ENCODE assay signal across 8 mouse cellular contexts in genomic region chr7:45182199-45182601, GRCm38 (mm10). TPM values are rescaled to one million over a fixed set of nuclear protein-coding genes. Genes with fewer than 3 reads are reported as not detected.
A peak's percentile ranks its signal among the peaks of the same experiment; 100 is the strongest.
DNase-seq lines count a peak whose midpoint lies in the region; ATAC-seq and TF ChIP-seq lines count a peak whose summit lies in the region.

No protein-coding gene starts in this region.

- peak; percentile 85 for DNase-seq in layer of hippocampus, adult 11-12 months (ENCODE audit: low spot score)
- DNase-seq in layer of hippocampus, adult 9-10 months (ENCODE audit: low spot score), result no peak
- peak; percentile 89 to 94 for DNase-seq in heart, adult 18-20 months
- DNase-seq in kidney, adult 18-20 months, result peak; percentile 88
- peak; percentile 75 to 84 for DNase-seq in spleen, adult 2 months (ENCODE audit: low read depth in 1 of 2, low spot score in 2 of 2)

- ATAC-seq in embryonic facial prominence, embryonic 13.5 days (ENCODE audit: insufficient number of reproducible peaks, insufficient read depth, low FRiP score, low TSS enrichment, low read depth), result peak; percentile 73
- ATAC-seq in limb, embryonic 12.5 days (ENCODE audit: insufficient number of reproducible peaks, insufficient read depth, low FRiP score, low TSS enrichment, low read depth), result peak; percentile 89
- peak; percentile 84 for ATAC-seq in midbrain, embryonic 15.5 days (replicated peaks)

- no peak for TF ChIP-seq CTCF in spleen, adult 2 months (IDR thresholded peaks at IDR 0.05; ENCODE audit: extremely low read depth, insufficient read depth, insufficient read length, insufficient replicate concordance)

- TF ChIP-seq POLR2A in spleen, adult 2 months (IDR thresholded peaks at IDR 0.05; ENCODE audit: low read depth, low read length), result no peak

- peak overlapping the region; percentile 58 for H3K9ac ChIP-seq in embryonic facial prominence, embryonic 13.5 days
- peak overlapping the region; percentile 52; the same call in 1 of the 2 replicates for H3K9ac ChIP-seq in limb, embryonic 12.5 days (replicated peaks)
- H3K9ac ChIP-seq in midbrain, embryonic 15.5 days, result peak overlapping the region; percentile 25; the same call in 1 of the 2 replicates

- peak overlapping the region; percentile 36 for H3K4me3 ChIP-seq in embryonic facial prominence, embryonic 13.5 days
- H3K4me3 ChIP-seq in limb, embryonic 12.5 days (replicated peaks), result peak overlapping the region; percentile 25
- peak overlapping the region; percentile 37 for H3K4me3 ChIP-seq in midbrain, embryonic 15.5 days
- H3K4me3 ChIP-seq in spleen, adult 2 months (ENCODE audit: extremely low read depth, insufficient read depth, insufficient read length), result peak overlapping the region; percentile 38; the same call in 1 of the 2 replicates

- peak overlapping the region; percentile 61 for H3K4me2 ChIP-seq in embryonic facial prominence, embryonic 13.5 days
- peak overlapping the region; percentile 56 for H3K4me2 ChIP-seq in limb, embryonic 12.5 days
- H3K4me2 ChIP-seq in midbrain, embryonic 15.5 days, result peak overlapping the region; percentile 62

- under 1% methylated on average over 34 of the region's 34 CpGs for WGBS in embryonic facial prominence, embryonic 13.5 days
- under 1% methylated on average over 34 of the region's 34 CpGs for WGBS in limb, embryonic 12.5 days
- under 1% methylated on average over 34 of the region's 34 CpGs for WGBS in midbrain, embryonic 15.5 days
- WGBS in spleen, adult 2 months, result under 1% methylated on average over 34 of the region's 34 CpGs

- H3K27ac ChIP-seq in embryonic facial prominence, embryonic 13.5 days, result no peak overlapping the region
- H3K27ac ChIP-seq in limb, embryonic 12.5 days, result no peak overlapping the region
- no peak overlapping the region for H3K27ac ChIP-seq in midbrain, embryonic 15.5 days
- H3K27ac ChIP-seq in spleen, adult 2 months (ENCODE audit: insufficient read depth, low read length), result no peak overlapping the region

- H3K27me3 ChIP-seq in embryonic facial prominence, embryonic 13.5 days, result peaks cover 99% of the 10 kb centered on the region
- peaks cover 99% of the 10 kb centered on the region for H3K27me3 ChIP-seq in limb, embryonic 12.5 days
- peaks cover 85% of the 10 kb centered on the region for H3K27me3 ChIP-seq in midbrain, embryonic 15.5 days (replicated peaks)
- H3K27me3 ChIP-seq in spleen, adult 2 months (ENCODE audit: control insufficient read depth, insufficient read depth, low read length), result peaks cover 21% of the 10 kb centered on the region

- H3K4me1 ChIP-seq in embryonic facial prominence, embryonic 13.5 days, result peaks cover 10% of the 10 kb centered on the region; the same call in 1 of the 2 replicates
- peaks cover 23% of the 10 kb centered on the region for H3K4me1 ChIP-seq in limb, embryonic 12.5 days (replicated peaks)
- peaks cover 24% of the 10 kb centered on the region for H3K4me1 ChIP-seq in midbrain, embryonic 15.5 days
- peaks cover 4% of the 10 kb centered on the region; the same call in 1 of the 2 replicates for H3K4me1 ChIP-seq in spleen, adult 2 months (ENCODE audit: control insufficient read depth, insufficient read depth, insufficient read length)

- no peaks in the 10 kb centered on the region for H3K9me3 ChIP-seq in embryonic facial prominence, embryonic 13.5 days
- no peaks in the 10 kb centered on the region; the same call in 1 of the 2 replicates for H3K9me3 ChIP-seq in limb, embryonic 12.5 days
- no peaks in the 10 kb centered on the region for H3K9me3 ChIP-seq in midbrain, embryonic 15.5 days

- no peaks in the 10 kb centered on the region for H3K36me3 ChIP-seq in embryonic facial prominence, embryonic 13.5 days
- no peaks in the 10 kb centered on the region for H3K36me3 ChIP-seq in limb, embryonic 12.5 days
- no peaks in the 10 kb centered on the region for H3K36me3 ChIP-seq in midbrain, embryonic 15.5 days (replicated peaks)
- H3K36me3 ChIP-seq in spleen, adult 2 months (ENCODE audit: control insufficient read depth, insufficient read depth, low read length), result no peaks in the 10 kb centered on the region

RNA-seq across cellular contexts. Expression of gene Pth2, which starts 1.4 kb away (rescaled TPM):
- polyA plus RNA-seq in embryonic facial prominence, embryonic 13.5 days (2015; fragmentation: Nextera tagmentation; extraction: Ambion mirVana), result not detected in 2 replicates
- total RNA-seq in heart, adult 18-20 months (2021), result not detected
- not detected in 2 replicates for polyA plus RNA-seq in limb, embryonic 12.5 days (2016; fragmentation: Nextera tagmentation; extraction: Ambion mirVana)
- 0.68 and 0.93 TPM in 2 replicates for polyA plus RNA-seq in midbrain, embryonic 15.5 days (2015; fragmentation: Nextera tagmentation; extraction: Ambion mirVana)
- not detected in 2 replicates for polyA plus RNA-seq in spleen, adult 2 months (2012; rRNA removed)

RNA-seq across cellular contexts. Expression of gene Gfy, which starts 2.8 kb away (rescaled TPM):
- 1.8 and 2.6 TPM in 2 replicates for polyA plus RNA-seq in embryonic facial prominence, embryonic 13.5 days (2015; fragmentation: Nextera tagmentation; extraction: Ambion mirVana)
- not detected for total RNA-seq in heart, adult 18-20 months (2021)
- not detected in 2 replicates for polyA plus RNA-seq in limb, embryonic 12.5 days (2016; fragmentation: Nextera tagmentation; extraction: Ambion mirVana)
- not detected in 2 replicates for polyA plus RNA-seq in midbrain, embryonic 15.5 days (2015; fragmentation: Nextera tagmentation; extraction: Ambion mirVana)
- not detected in 2 replicates for polyA plus RNA-seq in spleen, adult 2 months (2012; rRNA removed)

RNA-seq across cellular contexts. Expression of gene Slc17a7, which starts 18.5 kb away (rescaled TPM):
- 0.18 and 0.22 TPM in 2 replicates for polyA plus RNA-seq in embryonic facial prominence, embryonic 13.5 days (2015; fragmentation: Nextera tagmentation; extraction: Ambion mirVana)
- total RNA-seq in heart, adult 18-20 months (2021), result 10 to 100 TPM; 29.7 to 32.4 TPM
- 0.17 and 0.25 TPM in 2 replicates for polyA plus RNA-seq in limb, embryonic 12.5 days (2016; fragmentation: Nextera tagmentation; extraction: Ambion mirVana)
- polyA plus RNA-seq in midbrain, embryonic 15.5 days (2015; fragmentation: Nextera tagmentation; extraction: Ambion mirVana), result 0.59 and 1.0 TPM in 2 replicates
- 0.05 and 0.06 TPM in 2 replicates for polyA plus RNA-seq in spleen, adult 2 months (2012; rRNA removed)

RNA-seq across cellular contexts. Expression of gene Ccdc155, which starts 22.5 kb away (rescaled TPM):
- polyA plus RNA-seq in embryonic facial prominence, embryonic 13.5 days (2015; fragmentation: Nextera tagmentation; extraction: Ambion mirVana), result 0.53 and 1.2 TPM in 2 replicates
- total RNA-seq in heart, adult 18-20 months (2021), result under 1 TPM in 1 of 2 experiments, not detected in 1; 0.46 TPM
- polyA plus RNA-seq in limb, embryonic 12.5 days (2016; fragmentation: Nextera tagmentation; extraction: Ambion mirVana), result 1.0 and 1.7 TPM in 2 replicates
- 0.63 and 0.84 TPM in 2 replicates for polyA plus RNA-seq in midbrain, embryonic 15.5 days (2015; fragmentation: Nextera tagmentation; extraction: Ambion mirVana)
- 0.16 and 0.20 TPM in 2 replicates for polyA plus RNA-seq in spleen, adult 2 months (2012; rRNA removed)

RNA-seq across cellular contexts. Expression of gene Aldh16a1, which starts 27.8 kb away (rescaled TPM):
- polyA plus RNA-seq in embryonic facial prominence, embryonic 13.5 days (2015; fragmentation: Nextera tagmentation; extraction: Ambion mirVana), result 43.6 and 52.0 TPM in 2 replicates
- total RNA-seq in heart, adult 18-20 months (2021), result 10 to 100 TPM; 21.5 to 26.8 TPM
- 51.4 and 53.8 TPM in 2 replicates for polyA plus RNA-seq in limb, embryonic 12.5 days (2016; fragmentation: Nextera tagmentation; extraction: Ambion mirVana)
- polyA plus RNA-seq in midbrain, embryonic 15.5 days (2015; fragmentation: Nextera tagmentation; extraction: Ambion mirVana), result 16.1 and 19.8 TPM in 2 replicates
- 93.0 and 114 TPM in 2 replicates for polyA plus RNA-seq in spleen, adult 2 months (2012; rRNA removed)
